Mouse (Mus musculus) kidney, adult 9 months (tissue): ENCODE results near the gene St3gal6.
A peak's percentile ranks its signal among the peaks of the same experiment; 100 is the strongest.

Experiments used
- DNase-seq: peaks from one replicate; pipeline ENCODE4 v3.0.0; 2022

St3gal6 gene

DNA sequence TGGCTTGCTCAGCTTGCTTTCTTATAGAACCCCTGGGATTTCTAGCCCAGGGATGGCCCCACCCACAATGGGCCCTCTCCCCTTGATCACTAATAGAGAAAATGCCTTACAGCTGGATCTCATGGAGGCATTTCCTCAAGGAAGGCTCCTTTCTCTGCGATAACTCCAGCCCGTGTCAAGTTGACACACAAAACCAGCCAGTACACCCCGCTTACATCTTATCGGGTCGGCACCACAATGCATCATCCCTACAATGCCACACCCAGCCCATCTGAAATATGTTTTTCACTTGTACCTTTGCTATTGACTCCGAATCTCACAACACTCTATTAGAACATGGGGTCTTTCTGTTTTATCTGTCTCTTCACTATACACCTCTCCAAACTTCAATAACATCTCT, 3.6 kb downstream of the St3gal6 start:
- no peak for DNase-seq

DNA sequence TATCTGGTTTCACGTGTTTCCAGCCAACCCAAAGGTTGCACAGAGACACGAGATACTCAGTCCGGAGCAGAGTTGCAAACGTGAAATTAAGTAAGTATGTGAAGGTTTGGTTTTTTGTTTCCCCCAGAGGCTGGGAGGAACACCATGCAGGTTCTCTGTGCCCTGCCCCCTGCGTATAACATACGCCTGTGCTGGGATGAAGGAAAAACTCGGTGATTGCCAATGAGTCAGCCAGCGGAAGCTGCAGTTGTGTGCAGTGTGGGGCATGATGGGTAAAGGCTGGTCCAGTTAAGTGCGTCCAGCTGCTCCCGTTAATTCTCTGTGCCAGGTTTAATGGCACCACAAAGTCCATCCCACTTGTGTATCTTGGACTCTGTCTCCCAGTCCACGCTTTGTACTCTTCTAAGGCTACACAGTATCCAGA, 4.4 kb downstream of the St3gal6 start:
- peak; percentile 77 for DNase-seq

DNA sequence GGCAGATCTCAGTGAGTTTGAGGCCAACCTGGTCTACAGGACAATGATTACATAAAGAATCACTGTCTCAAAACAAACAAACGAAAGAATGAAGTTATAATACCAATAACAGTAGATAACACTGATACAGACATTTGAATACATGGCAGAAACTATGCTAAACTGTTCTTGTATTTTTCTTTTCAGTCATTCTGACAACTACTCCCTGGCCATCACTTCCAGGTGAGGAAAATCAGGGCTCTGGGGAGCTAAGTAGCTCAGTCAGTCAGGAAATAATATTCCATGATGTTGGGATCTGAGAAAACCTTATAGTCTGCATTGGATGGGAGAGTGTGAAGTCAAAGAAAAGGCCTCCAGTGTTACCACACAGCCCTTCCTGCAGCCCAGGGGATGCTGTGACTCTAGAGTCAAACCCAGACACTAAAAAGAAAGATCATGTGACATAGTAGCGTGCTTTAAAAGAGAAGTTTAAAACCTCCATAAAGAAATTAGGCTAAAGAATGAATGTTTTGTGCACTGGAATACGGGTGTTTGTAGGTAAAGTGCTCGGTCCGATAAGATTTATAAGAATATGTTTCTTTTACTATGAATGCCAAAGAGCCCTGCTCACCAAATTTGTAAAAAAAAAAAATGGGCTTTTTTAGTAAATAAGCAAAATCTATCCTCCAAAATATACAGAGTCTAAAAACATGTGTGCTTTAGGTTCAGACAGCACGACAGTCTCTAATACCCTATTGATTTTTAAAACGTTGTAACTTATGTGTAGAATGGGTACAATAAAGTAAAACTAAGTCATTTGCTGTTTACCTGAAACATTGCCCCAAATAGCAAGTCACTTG, 6.9 kb downstream of the St3gal6 start:
- DNase-seq = no peak

DNA sequence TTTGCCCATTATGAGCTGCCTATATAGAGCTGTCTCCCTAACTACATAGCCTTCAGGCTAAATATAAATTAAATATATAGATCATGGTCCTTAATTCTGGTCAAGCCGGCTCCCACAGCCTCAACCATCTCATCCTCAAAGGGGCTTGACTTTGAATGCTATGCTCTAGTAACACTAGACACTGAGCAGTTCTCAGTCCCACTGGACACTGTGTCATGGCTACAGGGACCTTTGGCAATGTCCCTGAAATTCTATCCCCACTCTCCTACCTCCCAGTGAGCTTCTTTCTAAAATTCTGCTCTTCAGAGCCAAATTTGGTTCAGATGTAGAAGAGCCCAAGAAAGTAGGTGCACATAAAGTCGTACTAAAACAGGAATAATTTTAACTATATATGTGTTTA, 7.9 kb downstream of the St3gal6 start:
- DNase-seq = no peak

DNA sequence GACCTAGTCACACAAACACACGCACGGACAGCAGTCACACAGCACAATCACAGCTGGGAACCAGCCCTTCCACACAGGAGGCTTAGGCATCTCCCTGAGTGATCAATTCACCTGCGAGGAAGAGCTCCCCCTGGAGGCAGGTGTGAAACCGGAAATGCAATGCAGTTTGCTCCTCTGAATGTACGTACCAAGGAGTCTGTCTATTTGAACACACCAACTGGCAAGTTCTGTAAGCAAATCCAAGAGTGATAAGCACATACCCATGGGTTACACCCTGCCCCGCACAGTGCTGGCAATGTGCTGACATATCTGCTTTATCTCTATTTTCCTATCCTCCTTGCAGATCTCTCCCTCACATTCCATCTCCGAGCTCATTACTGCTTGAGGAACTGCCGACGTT, 9.5 kb downstream of the St3gal6 start:
- DNase-seq = peak; percentile 60

DNA sequence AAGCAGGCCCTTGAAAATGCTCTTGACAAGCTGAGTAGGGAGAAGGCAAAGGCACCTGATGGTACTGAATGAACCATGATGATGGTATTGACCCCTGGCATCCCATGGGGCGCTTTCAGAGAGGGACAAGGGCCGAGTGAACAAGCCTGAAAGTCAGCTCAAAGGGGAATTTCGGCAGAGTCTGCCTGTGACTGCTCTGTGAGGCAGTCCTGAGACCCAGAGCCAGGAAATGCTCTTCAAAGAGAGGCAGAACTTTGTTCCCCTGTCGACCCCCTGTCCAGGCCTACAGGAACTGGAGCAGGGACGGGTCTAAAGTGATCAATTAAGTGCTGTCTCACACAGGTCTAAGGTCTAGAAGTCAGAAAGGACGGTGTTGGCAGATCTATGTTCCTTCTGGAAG, 10.3 kb downstream of the St3gal6 start:
- peak; percentile 50 for DNase-seq

DNA sequence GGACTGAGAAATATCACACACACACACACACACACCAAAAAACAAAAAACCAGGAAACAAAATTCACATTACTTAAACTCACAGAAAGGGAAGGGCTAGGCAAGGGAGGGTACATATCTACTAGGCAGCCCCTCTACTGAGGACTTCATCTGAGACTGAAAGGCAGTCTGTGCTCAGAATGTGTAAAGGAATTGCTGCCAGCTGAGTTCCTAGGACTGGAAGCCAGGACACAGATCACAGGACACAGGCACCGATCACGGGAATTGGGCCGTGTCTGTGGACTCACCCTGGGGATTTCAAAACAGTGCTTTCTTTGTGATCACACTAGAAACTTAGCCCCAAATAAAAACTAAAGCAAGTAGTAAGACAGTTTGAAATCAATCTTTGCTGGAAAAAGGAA, 11.2 kb downstream of the St3gal6 start:
- DNase-seq = peak; percentile 67

DNA sequence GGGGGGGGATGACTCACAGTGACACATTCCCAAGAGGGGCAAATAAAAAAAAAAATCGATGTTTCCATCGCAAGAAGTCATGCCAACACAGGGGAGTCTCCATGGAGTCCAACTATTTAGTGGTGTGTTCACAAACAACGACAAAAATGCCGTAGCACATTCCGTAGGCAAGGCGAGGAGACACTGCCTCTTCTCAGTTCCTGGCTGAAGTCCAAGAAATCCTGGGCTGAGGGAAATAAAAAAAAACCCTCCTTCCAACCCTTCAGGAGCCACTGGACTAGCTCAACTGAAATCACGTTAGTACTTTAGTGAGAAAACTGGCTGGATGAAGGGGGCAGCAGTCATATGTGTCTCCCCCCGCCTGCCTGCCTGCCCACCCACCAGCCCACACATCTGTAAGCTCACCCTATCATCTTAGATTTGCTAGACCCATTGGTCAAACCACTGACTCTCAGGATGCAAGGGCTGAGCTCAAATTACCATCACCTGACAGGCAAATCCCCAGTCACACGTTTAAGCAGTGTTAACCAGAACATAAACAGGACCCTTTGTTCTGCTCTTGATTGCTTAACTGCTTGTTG, 11.8 kb downstream of the St3gal6 start:
- peak; percentile 58 for DNase-seq

DNA sequence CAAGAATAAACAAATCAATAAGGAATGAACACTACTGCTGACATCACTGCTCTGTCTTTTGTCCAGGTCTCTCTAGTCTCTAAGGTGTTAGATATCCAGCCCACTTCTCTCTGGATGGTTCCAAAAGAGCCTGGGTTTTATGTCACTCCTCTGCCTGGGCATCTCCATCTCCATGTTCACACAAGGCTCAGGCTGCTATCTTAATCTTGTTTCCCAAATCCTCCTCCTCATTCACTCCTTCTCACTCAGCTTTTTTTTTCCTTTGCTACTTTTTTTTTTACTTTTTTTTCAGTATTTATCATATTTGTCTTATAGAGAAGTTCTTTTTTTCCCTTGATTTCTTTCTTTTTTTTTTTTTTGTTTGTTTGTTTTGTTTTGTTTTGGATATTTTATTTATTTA, 19.1 kb downstream of the St3gal6 start:
- DNase-seq = no peak

DNA sequence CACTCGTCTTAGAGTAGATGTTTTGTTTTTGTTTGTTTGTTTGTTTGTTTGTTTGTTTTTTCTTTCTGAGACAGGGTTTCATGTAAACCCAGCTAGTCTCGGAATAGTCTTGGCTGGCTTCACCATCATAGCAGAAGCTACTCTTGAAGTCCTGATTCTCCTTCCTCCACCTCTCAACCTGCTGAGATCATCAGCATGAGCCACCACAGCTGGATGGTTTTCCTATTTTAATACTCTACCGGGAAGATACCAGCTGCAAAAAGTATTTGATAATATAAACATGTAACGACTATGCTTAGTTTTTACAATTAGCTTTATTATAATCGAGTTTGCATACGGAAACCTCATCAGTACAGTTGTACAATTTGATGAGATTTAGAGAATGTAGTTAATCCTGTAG, 21.5 kb downstream of the St3gal6 start:
- DNase-seq = no peak

DNA sequence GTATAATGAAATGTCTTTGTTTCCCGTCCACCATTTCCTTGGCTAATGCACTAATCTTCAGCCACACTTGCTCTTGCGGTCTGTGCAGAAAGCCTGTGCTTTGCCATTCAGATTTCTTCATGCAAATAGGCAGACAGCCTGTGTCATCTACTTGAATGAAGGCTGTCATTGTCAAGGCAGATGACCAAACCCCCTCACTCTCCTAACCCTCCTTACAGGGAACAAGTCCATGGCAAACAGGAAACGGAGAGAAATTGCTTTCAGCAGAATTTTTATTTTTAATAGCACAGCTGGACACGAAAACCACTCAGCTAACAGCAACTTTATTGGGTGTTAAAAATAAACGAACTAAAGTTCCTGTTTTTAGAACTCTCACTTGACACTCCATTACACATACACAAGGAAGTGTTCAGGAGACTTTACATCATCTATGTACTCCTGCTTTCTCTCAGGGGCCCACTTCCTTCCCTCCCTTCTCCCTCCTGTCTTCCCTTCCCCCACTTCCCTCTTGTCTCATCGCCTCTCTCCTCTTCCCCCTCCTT, 22.2 kb downstream of the St3gal6 start:
- DNase-seq = no peak

DNA sequence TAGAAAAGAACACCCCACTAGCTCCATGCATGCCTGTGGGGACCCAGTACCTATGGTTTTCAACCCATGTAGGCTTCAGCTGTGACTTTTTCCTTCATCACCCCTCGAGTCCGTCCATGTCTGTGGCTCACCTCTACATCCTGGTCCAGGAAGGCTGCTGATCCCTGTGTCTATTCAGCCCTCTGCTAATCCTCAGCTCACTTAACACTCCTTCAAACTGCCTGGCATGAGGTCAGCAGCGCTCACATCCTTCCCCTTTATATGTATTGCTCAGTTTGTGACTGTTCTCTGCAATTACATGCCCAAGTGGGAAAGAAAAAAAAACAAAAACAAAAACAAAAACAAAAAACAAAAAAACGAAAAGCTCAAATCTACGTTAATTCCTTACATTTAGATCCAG, 24.4 kb downstream of the St3gal6 start:
- no peak for DNase-seq

DNA sequence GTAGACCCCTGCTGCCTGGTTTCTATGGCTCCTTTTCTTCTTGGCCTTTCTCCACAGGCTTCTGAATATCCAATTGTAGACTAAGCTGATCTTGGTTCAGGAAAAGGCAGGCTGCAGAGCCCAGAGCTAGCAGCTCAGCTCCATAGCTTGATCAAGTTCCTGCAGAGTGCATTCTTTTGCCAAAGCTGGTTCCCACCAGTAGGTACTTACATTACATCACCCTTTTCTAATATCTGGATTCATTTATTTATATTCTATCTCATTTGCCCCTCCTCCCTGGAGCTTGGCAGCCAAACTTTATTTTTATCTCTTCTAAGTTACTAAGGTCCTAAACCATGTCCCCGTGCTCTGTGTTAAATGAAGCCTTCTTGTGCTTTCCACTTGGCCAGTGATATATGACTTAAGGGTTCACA, 24.9 kb downstream of the St3gal6 start:
- DNase-seq = no peak

DNA sequence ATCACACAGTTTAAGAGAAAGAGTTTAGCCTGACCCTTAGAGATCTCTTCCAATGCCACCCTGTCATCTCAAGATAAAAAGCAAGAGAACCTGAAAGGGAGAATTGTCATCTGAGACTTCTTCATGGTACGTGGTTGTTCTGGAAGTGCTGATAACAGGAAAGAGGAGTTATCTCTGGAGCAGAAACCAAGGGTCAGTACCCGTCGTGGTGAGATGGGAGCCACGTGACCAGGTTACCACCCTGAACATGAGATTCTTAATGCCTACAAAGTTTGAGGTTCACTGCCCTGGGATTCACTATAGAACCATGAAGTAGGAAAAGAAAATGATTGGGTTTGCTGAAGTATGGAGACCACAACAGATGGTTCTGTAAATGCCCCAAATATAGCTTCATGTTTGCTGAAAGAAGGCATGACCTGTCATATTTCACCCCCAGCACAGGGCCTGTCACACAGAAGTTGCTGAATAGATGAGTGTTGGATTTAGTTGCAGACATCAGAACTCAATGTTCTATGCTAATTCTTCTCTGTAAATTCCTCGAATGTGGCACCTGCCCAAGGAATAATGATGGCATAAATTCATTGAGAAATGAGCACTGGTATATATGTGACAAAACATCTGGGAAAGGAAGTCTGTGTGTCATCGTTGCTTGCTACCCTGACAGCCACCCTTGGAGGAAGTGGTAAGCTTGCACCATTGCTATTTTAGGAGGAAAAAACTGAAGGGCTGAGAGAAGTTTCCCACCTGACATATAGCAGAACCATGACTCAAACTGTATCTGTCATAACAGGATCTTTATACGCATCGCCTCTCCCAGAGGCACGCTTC, 25.9 kb downstream of the St3gal6 start:
- DNase-seq = no peak

DNA sequence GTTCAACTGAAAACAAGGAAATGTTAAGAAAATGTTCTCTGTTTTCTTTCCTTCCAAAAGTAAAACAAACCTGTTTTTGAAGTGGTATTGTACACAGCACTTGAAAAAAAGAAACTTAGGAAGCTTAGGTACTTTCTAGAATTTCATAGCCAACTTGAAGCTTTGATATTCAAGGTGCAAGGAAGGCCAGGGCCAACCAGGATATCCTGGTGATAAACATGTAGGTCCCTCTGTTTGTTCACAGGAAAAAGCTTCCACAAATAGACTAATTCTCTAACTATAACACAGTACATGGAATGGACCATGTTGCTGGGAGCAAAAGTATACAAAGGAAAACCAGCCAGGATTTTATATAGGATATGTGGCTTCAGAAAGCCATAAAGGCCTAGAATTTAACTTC, 27.3 kb downstream of the St3gal6 start:
- no peak for DNase-seq

DNA sequence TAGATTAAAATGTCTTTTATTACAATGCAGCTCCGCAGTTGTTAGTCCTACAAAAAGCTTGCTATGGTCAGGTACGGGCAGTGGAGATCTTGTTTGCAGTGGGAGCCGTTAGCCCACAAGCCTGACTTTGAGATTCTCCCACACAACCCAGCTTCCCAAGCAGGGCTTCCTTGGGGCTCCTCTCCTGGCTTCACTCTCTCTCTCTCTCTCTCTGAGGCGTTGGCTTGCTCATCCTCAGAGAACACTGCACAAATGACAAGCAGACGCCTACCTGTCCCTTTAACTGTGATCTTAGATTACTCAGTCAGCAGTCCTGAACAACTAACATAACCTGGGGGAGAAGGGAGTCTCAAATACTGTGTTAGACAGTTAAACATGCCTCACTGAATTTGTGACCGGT, 36.2 kb downstream of the St3gal6 start:
- no peak for DNase-seq

DNA sequence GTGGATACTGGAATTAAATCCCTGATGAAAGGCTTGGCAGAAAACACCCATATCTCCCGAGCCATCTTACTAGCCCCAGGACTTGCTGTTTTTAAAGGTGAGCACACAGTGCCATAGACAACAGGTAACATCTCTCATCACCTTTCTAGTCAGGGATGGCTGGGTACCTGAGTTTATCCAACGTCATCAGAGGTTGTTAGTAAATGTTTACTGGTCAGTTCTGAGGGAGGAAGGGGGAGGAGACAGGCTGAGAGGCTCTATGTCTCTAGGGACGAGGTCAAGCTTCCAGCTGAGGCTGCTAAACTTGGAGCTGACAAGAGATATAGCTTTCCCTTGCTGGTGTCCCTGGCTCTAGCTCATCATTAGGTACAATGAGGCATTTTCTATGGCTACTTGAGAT, 41.7 kb downstream of the St3gal6 start:
- peak; percentile 57 for DNase-seq

DNA sequence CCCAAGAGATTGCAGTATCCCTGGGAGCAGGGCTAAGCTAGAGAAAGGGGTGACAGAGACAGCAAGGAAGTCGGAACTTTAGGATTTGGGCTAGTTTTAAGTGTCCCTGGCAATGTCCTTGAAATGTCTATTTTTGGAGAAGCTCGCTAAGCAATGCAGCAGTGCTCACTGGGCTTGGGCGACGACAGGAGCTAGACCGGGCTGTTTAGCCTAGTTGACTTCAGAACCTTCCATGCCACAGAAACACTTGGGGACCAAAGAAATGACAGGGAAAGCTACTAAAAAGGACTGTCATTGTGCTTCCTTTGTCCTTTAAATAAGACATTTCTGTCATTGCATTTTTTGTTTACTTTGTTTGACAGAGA, 42.2 kb downstream of the St3gal6 start:
- DNase-seq = no peak

DNA sequence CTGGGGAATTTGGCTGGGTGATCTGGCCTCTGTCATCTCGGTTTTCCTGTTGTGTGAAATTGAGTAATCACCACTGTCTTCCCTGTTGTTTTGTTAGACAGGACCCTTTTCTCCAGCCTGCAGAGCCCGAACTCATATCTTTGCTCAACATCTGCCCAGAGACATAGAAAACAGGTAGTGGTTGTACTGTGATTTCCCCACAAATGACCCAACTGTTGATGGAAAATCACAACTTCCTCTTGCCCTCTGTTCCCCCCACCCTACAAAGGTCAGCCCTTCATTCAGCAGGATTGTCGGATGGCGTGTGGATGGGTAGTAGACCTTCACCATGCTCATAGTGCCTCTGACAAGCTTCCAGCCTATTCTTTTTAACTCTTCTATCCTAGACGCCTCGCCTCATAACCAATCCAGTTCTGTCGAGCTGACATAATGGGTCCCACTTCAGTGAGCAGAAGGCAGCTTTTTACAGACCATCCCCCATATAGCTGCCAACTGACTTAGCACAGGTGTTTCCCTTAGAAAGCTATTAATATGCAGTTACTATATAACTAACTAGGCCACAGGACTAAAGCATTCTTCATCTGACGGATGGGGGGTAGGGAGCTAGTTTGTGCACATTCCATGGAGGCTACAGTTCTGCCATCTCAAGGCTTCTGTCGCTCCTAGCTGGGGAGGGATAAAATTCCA, 42.7 kb downstream of the St3gal6 start:
- DNase-seq = peak; percentile 84

DNA sequence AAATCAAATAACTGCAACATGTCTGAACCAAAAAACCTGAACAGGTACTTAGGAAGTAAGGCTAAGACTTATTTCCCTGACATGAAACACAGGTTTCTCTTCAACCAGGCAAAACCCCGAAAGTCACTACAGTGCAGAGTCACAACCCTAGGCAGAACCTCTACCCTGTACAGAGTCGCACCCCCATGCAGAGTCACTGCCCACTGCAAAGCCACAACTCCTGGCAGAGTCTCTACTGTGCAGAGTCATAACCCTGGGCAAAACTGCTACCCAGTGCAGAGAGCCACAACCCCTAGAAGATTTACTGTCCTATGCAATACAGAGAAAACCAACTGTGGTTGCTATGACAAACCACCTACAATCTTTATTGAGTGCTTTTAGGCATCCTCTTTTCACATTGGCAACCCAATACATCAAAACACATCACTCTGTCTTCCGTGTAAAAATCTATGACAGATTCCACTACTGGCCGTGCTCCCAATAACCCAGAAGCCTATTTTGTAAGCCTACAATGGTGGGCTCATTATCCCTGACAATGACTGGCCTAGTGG, 44.1 kb downstream of the St3gal6 start:
- DNase-seq = no peak

DNA sequence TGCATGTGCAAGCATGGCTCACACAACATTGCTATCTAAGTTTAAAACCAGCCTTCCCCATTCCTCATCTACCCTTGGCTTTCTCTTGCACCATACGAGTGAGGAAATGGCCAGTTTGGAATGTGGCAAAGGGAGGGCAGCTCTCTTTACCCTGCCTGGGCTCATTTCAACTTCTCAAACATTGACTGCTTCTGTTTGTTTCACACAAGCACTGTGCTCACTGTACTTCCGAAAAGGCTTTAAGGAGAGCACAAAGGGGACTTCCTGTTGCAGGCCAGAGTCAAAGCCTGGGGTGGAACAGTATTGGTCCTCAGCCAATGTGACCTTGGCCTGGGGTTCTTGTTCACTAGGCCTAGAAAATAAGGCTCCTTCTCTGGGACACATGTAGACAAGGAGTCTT, 47.7 kb downstream of the St3gal6 start:
- DNase-seq = peak; percentile 71

DNA sequence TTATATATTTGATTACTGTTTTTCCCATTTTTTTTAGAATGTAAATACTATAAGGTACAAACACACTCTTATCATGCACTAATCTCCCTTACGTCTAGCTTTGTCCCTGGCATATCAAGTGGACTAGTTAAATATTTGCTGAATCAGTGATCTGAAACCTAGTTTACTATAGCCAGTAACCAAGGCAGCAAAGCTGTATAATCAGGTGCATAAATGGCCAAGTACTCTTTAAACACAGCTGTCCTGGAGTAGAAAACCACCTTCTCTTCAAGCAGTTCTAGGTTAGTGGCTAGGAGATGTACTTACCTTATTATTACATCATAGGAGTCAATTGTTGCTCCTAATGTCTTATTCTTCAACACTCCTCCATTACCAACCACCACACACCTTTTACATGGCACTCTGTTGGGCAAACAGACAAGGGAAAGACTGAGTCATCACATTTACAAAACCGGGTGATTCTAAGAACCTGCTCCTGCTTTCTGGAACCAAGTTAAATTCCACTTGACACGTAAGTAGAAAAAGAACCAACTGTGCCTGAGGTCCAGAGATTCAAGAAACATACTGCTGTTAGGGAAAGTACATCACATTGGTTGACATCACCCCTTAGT, 48.4 kb downstream of the St3gal6 start:
- peak; percentile 49 for DNase-seq
